Mouse (Mus musculus): ENCODE data around the gene Fancl.

DNA sequence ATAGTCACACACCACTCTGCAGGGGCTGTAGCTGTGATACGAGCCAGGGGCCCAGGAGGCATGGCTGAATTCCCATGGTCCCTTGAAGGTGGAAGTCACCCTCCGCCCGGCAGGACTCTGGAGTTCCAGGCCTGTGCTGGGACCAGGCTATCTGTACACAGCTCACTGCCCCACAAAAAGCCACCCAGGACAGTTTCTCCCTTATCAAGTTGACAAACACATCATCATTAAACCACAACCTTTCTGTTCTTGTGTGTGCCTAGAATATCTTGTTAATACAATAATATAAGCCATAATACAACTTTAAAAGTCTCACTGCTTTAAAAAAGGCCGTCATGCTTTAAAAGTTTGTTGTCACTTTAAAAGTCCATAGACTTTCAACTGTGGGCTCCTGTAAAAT, 68.1 kb downstream of the Fancl start:
- no peak for TF ChIP-seq EP300 (IDR thresholded peaks at IDR 0.05)
- no peak for TF ChIP-seq CTCF (IDR thresholded peaks at IDR 0.05)

Measured in lung, postnatal 0 days (tissue).